Mouse (Mus musculus) liver, adult (tissue): ENCODE measurements at regions not wholly inside any gene's neighbourhood (a gene's known extent, or its start where the extent isn't known, plus 50 kb on each side); places are given as distances from the start of the nearest gene placed in this dataset.

Experiments
- GATA4 ChIP-seq: IDR thresholded peaks from 2 replicates; pipeline ENCODE4 v1.6.1; 2014; ENCODE audit warnings: mild to moderate bottlenecking, low read length; ENCODE audit not compliant: insufficient replicate concordance

- TF ChIP-seq GATA4, result no peak
Observed at GRCm38 (mm10) chr7:73044316-73044715, 331.0 kb upstream of the Rgma start.

DNA sequence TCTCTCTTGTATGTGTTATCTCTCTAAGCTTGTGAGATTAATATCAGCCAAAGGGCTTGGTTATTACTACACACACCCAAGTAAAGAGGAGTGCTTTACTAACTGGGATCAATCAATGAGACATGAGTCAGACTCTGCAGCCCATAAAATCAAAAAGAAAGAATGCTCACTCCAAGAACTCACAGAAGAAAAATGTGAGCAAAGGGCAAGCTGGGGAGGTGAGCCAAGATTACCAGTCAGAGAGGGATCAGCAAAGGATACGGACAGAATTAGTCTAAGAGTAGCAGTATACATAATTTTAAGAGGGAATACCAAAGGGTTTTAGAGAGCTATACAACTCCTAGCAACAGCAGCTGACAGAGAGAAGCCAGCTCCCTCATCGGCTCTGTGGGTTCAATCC is 319.4 kb upstream of the Rgma start:
- no peak for TF ChIP-seq GATA4

- no peak for TF ChIP-seq GATA4
Observed at GRCm38 (mm10) chr7:73063556-73063955, 311.8 kb upstream of the Rgma start.

DNA sequence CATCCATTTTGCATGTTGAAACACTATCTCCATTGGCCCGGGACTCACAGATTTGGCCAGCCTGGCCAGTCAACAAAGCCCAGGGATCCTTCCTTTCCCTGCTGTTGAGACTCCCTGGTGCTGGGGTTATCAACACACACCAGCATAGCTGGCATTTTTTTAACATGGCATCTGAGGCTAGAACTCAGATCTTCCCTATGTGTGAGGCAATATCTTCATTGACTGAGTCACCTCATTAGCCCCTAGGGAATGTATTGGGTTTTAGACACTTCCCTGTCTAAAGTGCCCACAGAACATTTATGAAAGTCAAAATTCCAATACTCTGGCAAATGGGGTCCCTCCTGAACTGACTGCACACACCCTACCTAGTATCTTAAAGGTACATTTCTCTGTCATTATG is 306.8 kb upstream of the Rgma start:
- TF ChIP-seq GATA4, result no peak

DNA sequence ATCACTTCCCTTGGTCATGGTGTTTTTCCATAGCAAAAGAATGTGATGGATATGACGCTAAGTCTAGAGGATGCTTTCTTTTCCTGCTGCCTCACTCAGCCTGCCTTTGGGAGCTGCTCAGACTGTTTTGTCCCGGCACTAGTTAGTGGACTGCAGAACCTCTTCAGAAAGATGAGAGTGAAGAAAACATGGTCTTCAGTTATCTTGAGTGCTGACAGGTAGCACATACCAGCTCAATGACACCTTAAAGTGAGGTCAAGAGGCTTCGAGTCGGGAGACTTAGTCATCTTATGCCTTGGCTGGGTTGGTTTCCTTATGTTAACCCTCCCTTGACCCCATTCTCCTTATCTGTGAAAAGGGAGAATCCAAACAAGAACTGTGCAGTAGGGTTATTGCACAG is 306.0 kb upstream of the Rgma start:
- TF ChIP-seq GATA4, result no peak

GRCm38 (mm10) chr7:73087496-73088185 is 287.7 kb upstream of the Rgma start:
- no peak for TF ChIP-seq GATA4

DNA sequence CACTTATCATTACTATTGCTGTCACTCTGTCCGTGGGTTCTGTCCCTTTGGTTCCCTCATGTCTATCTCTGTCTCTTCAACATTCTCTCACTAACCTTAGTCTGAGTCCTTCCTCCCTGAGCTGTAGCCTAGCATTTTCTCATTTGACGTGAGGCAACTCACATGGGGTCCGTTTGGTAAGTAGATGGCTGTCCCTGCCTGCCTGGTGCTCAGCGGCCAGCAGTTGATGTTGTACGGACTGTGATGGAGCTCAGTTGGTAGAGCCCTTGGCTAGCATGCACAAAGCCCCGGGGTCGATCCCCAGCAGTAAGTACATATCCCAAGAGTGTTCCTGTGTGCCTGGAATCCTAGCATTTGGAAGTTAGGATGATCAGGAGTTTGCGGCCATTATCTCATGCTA is 287.0 kb upstream of the Rgma start:
- no peak for TF ChIP-seq GATA4

- TF ChIP-seq GATA4, result no peak
Observed at GRCm38 (mm10) chr7:73091758-73092157, 283.6 kb upstream of the Rgma start.

DNA sequence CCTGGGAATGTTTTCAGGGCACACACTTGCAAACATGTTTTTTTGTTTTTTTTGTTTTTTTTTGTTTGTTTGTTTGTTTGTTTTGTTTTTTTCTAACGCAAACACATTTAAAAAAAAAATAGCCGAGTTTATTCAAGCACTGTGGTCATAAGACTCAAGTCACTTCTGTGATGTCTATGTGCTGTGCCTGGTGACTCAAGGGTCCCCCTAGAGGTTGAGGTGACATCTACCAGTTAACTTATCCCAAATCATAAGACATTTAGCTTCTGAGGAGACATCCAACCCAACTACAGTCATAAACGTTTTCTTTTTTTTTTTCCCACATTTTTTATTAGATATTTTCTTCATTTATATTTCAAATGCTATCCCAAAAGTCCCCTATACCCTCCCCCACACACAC is 281.2 kb upstream of the Rgma start:
- TF ChIP-seq GATA4, result no peak

- TF ChIP-seq GATA4, result no peak
Observed at GRCm38 (mm10) chr7:73118871-73119270, 256.4 kb upstream of the Rgma start.

DNA sequence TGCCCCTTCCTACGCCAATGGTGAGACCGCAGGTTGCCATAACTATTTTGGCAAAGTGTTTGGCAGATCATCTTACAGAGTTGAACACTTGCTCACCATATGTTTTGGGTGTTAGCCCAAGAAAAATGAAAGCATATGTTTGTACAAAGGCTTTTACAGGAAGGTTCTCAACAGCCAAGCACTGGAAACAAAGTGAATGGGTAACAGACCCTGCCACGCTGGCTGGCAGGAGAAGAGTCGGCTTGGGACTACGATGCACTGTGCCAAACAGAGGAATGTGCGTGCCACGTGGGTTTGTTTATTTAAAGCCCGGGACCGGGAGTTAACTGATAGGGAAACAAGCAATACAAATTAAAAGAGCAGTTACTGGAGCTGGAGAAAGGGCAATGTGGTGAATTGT is 255.0 kb upstream of the Rgma start:
- no peak for TF ChIP-seq GATA4

DNA sequence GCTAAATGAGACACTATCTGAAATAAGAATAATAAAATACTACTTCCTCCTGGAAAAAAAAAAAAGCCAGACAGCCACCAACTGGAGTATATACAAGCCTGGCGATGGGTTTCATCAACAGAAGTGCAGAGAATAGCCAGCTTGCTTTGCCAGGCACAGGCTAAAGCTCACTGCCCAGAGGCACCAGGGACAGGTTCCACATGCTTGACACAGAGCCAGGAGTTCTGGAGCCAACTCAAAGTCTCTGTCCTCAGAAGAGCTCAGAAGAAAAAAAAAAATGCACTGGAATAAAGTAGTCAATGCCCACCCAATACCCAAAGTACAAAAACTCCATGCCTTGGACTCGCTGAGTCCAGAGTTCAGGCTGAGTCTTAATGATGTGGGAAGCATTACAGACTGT is 250.3 kb upstream of the Rgma start:
- TF ChIP-seq GATA4, result no peak

- TF ChIP-seq GATA4, result no peak
Observed at GRCm38 (mm10) chr7:73125864-73126263, 249.4 kb upstream of the Rgma start.

DNA sequence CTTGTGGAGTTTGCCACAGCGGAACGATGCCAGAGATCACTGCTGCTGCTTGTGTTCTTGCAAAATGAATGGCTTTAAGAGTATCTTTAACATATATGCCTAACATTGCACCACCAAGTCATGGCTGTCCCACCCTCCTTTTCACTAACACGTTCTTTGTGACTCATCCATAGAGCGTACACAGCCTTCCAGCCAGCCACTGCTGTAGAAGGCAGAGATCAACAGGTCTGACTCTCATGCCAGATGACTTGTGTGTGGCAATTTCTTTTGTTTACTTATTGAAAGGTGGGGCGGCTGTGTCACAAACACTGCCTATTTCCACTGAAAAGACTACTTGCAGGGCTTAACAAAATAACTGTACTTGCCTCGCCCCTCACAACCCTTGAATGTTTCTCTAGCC is 239.5 kb upstream of the Rgma start:
- no peak for TF ChIP-seq GATA4

DNA sequence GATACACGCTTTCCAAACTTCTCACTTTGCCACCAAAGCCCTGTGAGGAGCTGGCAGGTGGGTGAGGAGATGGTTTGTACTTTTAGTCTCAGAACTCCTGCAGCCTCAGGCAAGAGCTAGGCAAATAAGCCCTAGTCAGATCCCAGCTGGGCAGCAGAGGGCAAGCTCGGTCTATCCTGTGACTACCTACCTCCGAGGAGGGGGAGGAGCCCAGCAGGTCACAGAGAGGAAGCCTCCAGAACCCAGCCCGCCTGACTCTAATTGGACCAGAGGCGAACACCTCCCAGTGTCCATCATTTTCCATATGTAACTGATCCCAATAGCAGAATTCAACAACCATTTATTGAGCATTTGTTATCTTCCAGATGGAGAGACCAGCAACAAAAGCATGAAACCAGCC is 237.0 kb upstream of the Rgma start:
- TF ChIP-seq GATA4, result no peak

DNA sequence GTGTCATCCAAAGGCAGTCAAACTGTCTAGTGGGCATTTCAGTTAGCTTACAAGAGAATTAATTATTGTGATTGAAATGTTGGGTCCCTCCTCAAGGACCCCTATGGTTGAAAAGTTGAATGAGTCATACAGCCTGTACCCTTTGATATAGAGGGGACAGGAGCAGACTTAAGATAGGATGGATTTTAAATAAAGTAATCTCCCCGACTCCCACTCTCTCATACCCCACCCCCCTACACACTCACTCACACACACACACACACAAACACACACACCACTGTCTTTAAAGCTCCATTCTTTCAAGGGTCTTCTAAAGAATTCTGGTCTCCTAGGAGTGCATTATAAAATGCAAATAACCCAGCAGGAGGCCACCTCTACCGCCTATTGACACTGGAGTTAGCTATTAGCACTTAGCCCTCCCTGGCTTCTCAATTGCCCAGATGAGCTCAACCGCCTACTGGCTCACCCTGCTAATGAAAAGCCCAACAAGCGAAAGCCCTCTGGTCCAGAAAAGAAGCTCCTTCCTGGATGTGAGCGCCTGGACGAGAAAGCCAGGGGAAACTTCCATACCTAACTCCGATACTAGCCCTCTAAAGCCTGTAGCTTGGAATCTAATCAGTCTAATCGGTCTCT is 236.3 kb upstream of the Rgma start:
- TF ChIP-seq GATA4, result no peak

- no peak for TF ChIP-seq GATA4
Observed at GRCm38 (mm10) chr7:73139901-73140300, 235.4 kb upstream of the Rgma start.
